Mouse (Mus musculus) forebrain, embryonic 10.5 days (tissue): Measurements from ENCODE around the gene Tet3. TPM values are rescaled to one million over a fixed set of nuclear protein-coding genes. Genes with fewer than 3 reads are reported as not detected.

Source experiments
- DNase-seq: peaks from one replicate; pipeline ENCODE4 v3.0.0-alpha.2; 2017; ENCODE audit warnings: low spot score; ENCODE audit errors: extremely low spot score
- H3K27ac ChIP-seq: fragments of 300-500 bp; sonication (generic); 2 replicates; pipeline ENCODE4 v1.5.1; 2016; ENCODE audit warnings: mild to moderate bottlenecking
- H3K27me3 ChIP-seq: fragments of 300-500 bp; sonication (generic); 2 replicates; pipeline ENCODE4 v1.6.1; 2016; ENCODE audit warnings: mild to moderate bottlenecking; ENCODE audit not compliant: poor library complexity, severe bottlenecking
- H3K36me3 ChIP-seq: fragments of 300-500 bp; sonication (generic); replicated peaks from 2 replicates; pipeline ENCODE4 v1.6.1; 2016; ENCODE audit warnings: mild to moderate bottlenecking, moderate library complexity
- H3K4me1 ChIP-seq: fragments of 300-500 bp; sonication (generic); 2 replicates; pipeline ENCODE4 v1.6.1; 2016
- H3K4me3 ChIP-seq: fragments of 300-500 bp; sonication (generic); 2 replicates; pipeline ENCODE4 v1.5.1; 2016; ENCODE audit warnings: mild to moderate bottlenecking, moderate library complexity
- H3K9me3 ChIP-seq: fragments of 300-500 bp; sonication (generic); 2 replicates; pipeline ENCODE4 v1.6.1; 2016; ENCODE audit warnings: mild to moderate bottlenecking, moderate library complexity
- WGBS: fragments of 180-500 bp; shearing (Covaris S2); methylation state at CpG from one replicate; pipeline ENCODE4 v1.1.7; 2016; 5-methylcytosine and 5-hydroxymethylcytosine counted together
- polyA plus RNA-seq: library from polyadenylated mRNA; unstranded; fragments of >200 nt; fragmentation: Nextera tagmentation; extraction: Ambion mirVana; gene quantifications from 2 replicates; pipeline ENCODE4 v1.2.1, GENCODE M21; 2016

Gene Tet3
- polyA plus RNA-seq, 1 experiment from 2014 or later = 38.3 TPM

DNA sequence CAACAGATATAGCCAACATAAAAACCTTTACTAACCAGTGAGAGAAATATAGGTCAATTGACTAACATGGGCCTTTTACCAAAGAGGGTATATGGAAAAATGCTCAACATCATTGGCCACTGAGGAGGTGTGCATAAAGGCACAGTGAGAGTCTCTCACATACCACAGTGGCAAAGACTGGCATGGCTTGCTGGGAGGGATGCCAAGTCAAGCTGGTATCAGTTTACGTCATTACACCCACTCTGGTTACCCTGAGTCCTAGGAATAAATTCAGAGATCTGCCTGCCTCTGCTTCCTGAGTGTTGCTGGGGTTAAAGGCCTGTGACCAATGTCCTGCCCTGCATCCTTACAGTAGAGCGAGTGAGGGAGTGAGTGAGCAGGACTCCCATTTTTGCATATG, 62.2 kb downstream of the Tet3 start:
- Histone ChIP-seq H3K27ac (no peak overlapping the region), H3K4me3 (no peak overlapping the region), H3K36me3 (peaks cover 99% of the 10 kb centered on the region), H3K9me3 (no peaks in the 10 kb centered on the region), H3K4me1 (no peaks in the 10 kb centered on the region), H3K27me3 (no peaks in the 10 kb centered on the region)
- no peak for DNase-seq
- WGBS = 93% methylated on average over 2 of the region's 2 CpGs

DNA sequence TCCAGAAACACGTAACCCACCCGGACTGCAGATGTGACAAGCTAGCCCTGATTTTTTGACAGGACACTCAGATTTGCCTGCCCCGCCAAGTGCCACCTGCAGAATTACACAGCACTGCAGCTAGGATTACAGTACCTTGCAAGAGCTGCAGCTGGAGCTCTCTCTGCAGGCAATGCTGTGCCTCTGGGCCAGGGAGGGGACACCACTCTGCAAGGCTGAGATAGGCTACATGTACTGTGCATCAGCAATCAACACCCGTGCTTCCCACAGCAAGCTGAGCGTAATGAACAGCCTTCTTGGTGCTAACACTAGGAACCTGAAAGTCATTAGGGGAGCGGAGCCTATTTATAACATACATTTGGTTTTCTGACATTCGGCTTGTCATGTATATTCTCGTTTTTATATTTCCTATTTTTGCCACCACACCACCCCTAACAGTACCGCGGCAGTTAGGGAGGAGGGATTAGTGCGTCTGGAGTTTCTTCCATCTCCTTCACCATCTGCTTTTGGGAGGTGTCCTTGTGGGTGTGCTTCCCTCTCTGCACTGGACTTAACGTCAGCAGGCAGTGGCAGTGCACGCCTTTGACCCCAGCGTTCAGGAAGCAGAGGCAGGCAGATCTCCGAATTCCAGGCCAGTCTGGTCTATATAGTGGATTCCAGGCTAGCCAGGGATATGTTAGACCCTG, 63.2 kb downstream of the Tet3 start:
- 95% methylated on average over 15 of the region's 15 CpGs for WGBS
- Histone ChIP-seq H3K4me3 (no peak overlapping the region), H3K9me3 (no peaks in the 10 kb centered on the region), H3K36me3 (peaks cover 99% of the 10 kb centered on the region), H3K4me1 (no peaks in the 10 kb centered on the region), H3K27me3 (no peaks in the 10 kb centered on the region), H3K27ac (no peak overlapping the region)
- no peak for DNase-seq

DNA sequence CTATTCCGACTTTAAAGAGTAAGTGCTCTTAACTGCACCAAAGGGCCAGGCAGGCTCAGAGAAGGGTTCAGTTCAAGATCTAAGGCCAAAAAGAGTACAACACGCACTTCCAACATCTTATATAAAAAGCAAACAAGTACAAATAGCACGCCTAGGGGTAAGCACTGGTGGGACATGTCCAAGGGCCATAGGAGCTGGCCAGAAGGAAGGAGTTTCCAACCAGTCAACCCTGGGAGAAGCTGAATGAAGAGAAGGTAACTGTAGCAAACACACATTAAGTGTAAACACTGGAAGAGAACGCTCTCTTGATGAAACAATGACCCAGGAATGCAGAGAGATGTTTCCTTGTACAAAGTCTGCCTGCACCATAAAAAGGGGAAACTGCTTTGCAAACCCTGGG, 64.8 kb downstream of the Tet3 start:
- peaks cover 97% of the 10 kb centered on the region for H3K36me3 ChIP-seq
- no peaks in the 10 kb centered on the region for H3K9me3 ChIP-seq
- no peak for DNase-seq
- 95% methylated on average over 4 of the region's 4 CpGs for WGBS
- H3K27ac ChIP-seq = no peak overlapping the region
- no peaks in the 10 kb centered on the region for H3K27me3 ChIP-seq
- no peaks in the 10 kb centered on the region for H3K4me1 ChIP-seq
- H3K4me3 ChIP-seq = no peak overlapping the region

DNA sequence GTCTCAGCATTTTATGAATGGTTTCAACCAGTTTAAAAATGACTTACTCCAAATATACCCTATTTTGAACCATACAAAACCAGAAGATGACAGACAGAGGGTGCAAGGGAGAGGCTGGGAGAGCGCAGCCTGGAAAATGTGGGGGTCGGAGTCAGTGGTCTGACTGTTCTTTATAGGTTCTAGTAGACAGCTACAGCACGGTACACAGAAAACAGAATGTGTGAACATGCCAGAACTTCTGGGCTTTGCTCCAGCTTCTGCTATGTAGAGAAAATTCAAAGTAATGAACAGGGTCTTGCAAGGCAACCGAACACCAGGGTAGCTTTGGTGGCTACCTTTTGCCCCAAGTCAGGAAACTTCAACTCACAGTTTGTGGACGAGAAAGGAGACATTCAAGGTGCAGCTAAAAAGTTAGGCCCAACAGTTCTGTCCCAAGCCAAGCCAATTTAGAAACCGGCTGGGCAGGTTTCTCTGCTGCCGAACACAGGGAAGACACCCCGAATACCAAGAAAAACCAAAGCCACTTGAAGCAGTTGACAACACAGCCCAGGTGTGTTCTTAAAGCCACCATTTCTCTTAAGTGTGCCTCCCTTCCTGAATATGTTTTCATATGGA, 66.6 kb downstream of the Tet3 start:
- peaks cover 90% of the 10 kb centered on the region for H3K36me3 ChIP-seq
- no peak overlapping the region for H3K27ac ChIP-seq
- DNase-seq = no peak

DNA sequence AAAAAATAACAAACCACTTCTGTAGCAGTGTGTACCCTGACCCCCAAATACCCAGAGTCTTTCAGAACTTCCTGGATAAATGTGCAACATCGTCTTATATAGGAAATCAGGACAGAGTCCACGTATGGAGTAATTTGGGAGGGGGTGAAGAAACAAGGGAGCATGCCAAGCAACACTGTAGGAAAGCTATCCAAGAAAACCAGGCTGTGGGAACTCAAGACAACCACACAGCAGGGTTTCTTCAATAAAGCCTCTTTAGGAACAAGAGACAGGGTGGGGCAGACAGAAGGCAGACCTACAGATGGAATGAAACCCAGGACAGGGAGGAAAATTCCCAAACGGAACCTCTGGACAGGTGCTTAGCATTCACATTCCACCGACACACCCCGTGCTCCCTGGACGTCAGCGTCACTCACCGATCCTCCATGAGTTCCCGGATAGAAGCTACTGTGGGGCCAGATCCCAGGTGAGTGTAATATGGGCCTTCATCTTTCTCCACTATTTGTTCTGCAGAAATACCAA, 73.3 kb downstream of the Tet3 start:
- Histone ChIP-seq H3K9me3 (no peaks in the 10 kb centered on the region), H3K4me3 (no peak overlapping the region), H3K27ac (no peak overlapping the region), H3K27me3 (no peaks in the 10 kb centered on the region), H3K4me1 (peaks cover 8% of the 10 kb centered on the region; the same call in 1 of the 2 replicates), H3K36me3 (peaks cover 89% of the 10 kb centered on the region)
- no peak for DNase-seq
- WGBS = 93% methylated on average over 9 of the region's 9 CpGs

More for the DNA sequence above, 66.6 kb downstream of the Tet3 start:
- Histone ChIP-seq H3K4me1 (peaks cover 5% of the 10 kb centered on the region; the same call in 1 of the 2 replicates), H3K4me3 (no peak overlapping the region), H3K27me3 (no peaks in the 10 kb centered on the region), H3K9me3 (no peaks in the 10 kb centered on the region)
- 89% methylated on average over 8 of the region's 8 CpGs for WGBS

DNA sequence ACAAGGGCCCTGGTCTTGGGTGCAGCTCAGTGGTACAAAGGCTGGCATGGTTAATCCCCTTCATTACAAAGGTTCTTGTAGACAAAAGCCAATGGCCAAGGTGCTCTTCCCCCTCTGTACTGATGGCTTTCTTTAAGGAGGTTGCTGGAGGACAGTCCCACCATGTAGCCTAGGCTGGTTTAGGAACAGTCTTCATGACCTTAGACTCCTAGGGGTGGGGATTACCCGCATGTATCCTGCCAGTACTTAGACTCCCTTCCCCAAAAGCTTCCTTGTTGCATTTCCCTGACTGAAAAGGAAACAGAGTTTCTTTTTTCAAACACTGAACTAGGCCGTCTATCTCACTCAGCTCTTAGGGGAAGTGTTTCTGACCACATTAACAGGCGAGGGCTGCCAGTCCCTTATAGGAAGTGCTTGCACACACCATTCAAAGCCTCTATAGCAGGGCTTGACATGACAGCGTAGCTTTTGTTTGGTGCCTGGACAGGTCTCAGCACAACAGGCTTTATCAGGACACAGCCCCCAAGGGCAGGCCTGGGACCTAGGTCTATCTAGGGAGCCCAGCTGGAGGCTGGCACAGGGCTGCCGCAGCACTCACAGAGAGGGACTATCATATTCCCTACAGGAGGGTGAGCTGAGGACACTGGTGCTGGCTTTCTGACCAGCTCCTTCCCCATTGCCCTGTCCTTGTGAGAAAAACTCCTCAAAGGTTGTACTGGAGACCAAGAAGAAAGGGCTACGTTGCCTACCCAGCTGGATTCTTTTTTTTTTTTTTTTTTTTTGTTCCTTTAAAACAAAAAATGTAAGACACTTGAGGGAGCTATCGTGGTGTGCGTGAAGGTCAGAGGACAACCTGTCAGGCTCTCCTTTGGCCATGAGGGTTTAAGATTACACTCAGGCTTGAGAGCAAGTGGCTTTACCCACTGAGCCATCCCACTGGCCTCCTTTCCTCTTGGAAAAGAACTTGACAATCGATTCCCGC, 77.1 kb downstream of the Tet3 start:
- H3K27ac ChIP-seq = no peak overlapping the region
- DNase-seq = no peak
- peaks cover 99% of the 10 kb centered on the region for H3K36me3 ChIP-seq
- H3K4me1 ChIP-seq = no peaks in the 10 kb centered on the region
- no peaks in the 10 kb centered on the region for H3K27me3 ChIP-seq
- no peaks in the 10 kb centered on the region for H3K9me3 ChIP-seq
- 87% methylated on average over 10 of the region's 10 CpGs for whole genome bisulfite sequencing
- no peak overlapping the region for H3K4me3 ChIP-seq

DNA sequence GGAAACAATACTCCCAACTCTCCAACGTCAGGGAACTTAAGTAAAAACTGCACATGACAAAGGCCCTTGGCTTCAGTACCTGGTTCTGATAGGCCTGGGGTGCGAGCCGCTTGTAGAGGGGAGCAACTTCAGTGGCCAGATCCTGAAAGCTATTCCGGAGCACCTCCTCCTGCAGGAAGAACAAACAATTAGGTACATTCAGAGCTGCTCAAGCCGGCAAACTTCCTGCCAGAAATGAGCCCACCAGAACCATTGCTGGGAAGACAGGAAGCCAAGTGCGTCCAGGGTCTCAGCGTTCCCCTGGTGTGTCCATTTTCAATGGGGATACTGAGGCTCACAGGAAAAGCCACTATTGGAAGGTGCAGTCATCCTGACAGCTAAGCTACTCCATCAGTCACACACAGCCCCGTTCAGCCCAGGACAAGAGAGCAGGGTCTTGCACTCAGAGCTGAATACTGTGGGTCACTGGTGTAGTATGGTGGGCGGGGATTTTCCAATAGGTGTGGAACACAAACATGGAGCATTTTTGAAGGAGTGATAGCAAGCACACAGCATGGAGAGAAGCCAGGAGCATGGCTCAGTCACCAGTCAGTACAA, 85.1 kb downstream of the Tet3 start:
- Histone ChIP-seq H3K27ac (no peak overlapping the region), H3K36me3 (peaks cover 100% of the 10 kb centered on the region), H3K9me3 (no peaks in the 10 kb centered on the region), H3K4me1 (no peaks in the 10 kb centered on the region), H3K4me3 (no peak overlapping the region), H3K27me3 (no peaks in the 10 kb centered on the region)
- DNase-seq = no peak
- 87% methylated on average over 9 of the region's 9 CpGs for WGBS

DNA sequence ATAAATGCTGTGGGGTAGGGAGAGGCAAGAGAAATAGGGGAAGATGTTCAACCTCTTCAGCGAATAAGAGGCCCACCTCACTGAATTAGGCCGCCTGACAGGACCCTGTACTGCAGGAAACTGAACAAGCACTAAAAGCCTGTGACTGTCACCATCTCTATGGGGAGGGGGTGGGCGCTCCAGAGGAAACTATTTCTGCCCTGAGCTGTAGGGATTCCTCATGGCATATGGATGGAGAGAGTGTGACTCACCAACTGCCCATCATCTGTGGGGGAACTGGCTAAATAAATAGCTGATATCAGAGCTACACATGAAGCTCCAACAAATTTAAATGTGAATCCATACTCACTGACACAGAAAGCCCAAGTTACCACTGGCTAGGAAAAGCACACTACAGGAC, 87.5 kb downstream of the Tet3 start:
- no peaks in the 10 kb centered on the region for H3K4me1 ChIP-seq
- WGBS = 91% methylated on average over 3 of the region's 3 CpGs

DNA sequence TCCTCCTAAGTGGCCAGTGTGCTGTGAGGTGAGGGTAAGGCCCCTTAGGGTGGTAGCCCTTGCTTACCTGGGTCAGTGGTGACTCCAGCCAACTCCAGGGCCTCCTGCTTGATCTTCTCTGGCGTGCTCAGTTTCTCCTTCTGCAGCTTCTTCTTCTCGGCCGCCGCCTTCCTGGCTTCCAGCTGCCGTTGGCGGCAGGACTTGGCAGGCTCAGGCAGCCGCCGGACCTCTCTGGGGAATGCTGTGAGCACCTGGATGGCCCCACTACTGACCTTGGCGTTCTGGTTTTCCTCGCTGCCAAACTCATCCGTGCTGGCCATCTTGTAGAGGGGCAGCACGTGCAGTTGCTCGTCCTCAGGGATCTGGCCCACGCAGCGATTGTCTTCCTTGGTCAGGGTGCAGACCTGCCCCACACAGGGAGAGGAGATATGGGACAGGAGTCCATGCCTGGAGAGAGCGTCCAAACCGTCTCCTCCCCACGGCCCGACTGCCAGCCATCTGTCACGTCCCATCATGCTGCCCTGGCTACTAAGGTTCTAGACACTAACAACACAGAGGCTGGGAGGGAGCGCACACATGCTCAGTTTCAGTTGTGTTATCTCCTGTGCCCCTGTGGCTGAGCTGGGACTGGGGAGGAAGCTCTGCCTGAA, 88.4 kb downstream of the Tet3 start:
- no peaks in the 10 kb centered on the region for H3K27me3 ChIP-seq
- H3K9me3 ChIP-seq = no peaks in the 10 kb centered on the region
- H3K4me3 ChIP-seq = no peak overlapping the region
- H3K36me3 ChIP-seq = peaks cover 97% of the 10 kb centered on the region
- WGBS = 95% methylated on average over 21 of the region's 21 CpGs
- no peak for DNase-seq
- H3K27ac ChIP-seq = no peak overlapping the region
- no peaks in the 10 kb centered on the region for H3K4me1 ChIP-seq

More for the DNA sequence above, 87.5 kb downstream of the Tet3 start:
- Histone ChIP-seq H3K4me3 (no peak overlapping the region), H3K9me3 (no peaks in the 10 kb centered on the region), H3K36me3 (peaks cover 100% of the 10 kb centered on the region), H3K27me3 (no peaks in the 10 kb centered on the region), H3K27ac (no peak overlapping the region)
- no peak for DNase-seq

DNA sequence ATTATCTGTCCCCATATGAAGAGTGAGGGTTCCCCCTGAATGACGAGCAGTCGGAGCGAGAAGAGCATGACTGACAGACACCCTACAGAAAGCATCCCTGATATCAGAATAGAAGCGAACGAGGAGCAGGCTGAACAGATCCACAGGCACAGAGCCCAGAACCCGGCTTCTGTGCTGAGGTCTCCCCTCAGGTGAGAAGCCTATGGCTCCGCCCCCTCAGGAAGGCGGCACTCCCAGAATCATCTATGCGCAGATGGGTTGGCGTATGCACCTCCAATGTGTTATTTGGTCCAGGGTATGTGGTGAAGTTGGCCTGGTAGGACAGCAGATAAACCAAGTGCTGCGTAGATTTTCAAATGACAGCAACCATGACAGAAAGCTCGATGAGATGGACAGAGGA, 95.8 kb downstream of the Tet3 start:
- H3K4me1 ChIP-seq = 0 out of 2 replicates have a peak, but pooled peaks cover 5% of the 10 kb centered on the region
- no peak overlapping the region for H3K4me3 ChIP-seq
- H3K27me3 ChIP-seq = no peaks in the 10 kb centered on the region
- H3K27ac ChIP-seq = no peak overlapping the region
- WGBS = 89% methylated on average over 12 of the region's 12 CpGs
- H3K9me3 ChIP-seq = no peaks in the 10 kb centered on the region
- H3K36me3 ChIP-seq = peaks cover 82% of the 10 kb centered on the region
- no peak for DNase-seq

DNA sequence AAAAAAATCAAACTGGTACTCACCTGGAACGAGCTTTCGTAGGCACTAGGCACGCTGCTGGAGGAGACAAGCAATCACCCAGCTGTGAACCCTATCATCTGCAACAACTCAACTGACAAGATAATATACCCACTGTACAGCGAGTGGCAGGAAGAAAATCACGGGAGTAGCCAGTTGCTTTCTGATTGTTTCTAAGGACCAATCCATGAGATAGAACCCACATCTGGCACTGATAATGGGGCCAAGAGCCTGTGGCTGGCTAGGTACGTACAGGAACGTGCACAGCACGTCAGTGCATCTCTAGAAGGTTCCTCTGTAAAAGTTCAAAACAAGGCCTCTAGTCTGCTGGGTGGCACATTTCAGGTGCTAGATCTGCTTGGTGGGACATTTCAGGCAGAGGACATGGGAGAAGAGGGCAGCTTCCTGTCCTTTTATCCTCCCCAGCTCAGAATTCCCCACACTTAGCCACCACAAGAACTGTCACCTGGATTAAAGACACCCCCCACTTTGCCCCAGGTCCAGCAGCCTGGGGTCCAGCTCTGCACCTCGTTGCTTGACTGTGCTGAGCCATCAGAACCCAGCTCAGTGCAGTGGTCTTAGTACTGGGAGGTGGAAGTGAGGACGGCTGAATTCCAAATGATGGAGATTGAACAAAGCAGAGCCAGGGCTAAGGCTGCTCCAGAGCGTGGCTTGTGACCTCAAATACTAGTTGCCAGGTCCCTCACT, 97.2 kb downstream of the Tet3 start:
- no peaks in the 10 kb centered on the region for H3K27me3 ChIP-seq
- peaks cover 82% of the 10 kb centered on the region for H3K36me3 ChIP-seq
- no peak overlapping the region for H3K4me3 ChIP-seq
- no peak for DNase-seq
- H3K9me3 ChIP-seq = no peaks in the 10 kb centered on the region
- no peak overlapping the region for H3K27ac ChIP-seq
- H3K4me1 ChIP-seq = 0 out of 2 replicates have a peak, but pooled peaks cover 5% of the 10 kb centered on the region
- 80% methylated on average over 11 of the region's 11 CpGs for WGBS
